Mouse (Mus musculus) liver, adult 2 months (tissue): ENCODE data around the gene Dmpk. TPM values are rescaled to one million over a fixed set of nuclear protein-coding genes. Genes with fewer than 3 reads are reported as not detected.

Experiments used
- DNase-seq: peaks from one replicate; pipeline ENCODE4 v3.0.0-alpha.2; 2011; ENCODE audit warnings: low read depth, low spot score; ENCODE audit errors: extremely low read depth
- H3K27ac ChIP-seq: fragments of 200-500 bp; replicated peaks from 2 replicates; pipeline ENCODE4 v1.5.1; 2012; ENCODE audit warnings: low read depth, mild to moderate bottlenecking, control low read depth, inconsistent platforms, low read length; ENCODE audit not compliant: insufficient read depth
- H3K27me3 ChIP-seq: fragments of 200-500 bp; 2 replicates; pipeline ENCODE4 v1.6.1; 2012; ENCODE audit warnings: mild to moderate bottlenecking, moderate library complexity, low read length, inconsistent platforms; ENCODE audit not compliant: control insufficient read depth, insufficient read depth
- H3K36me3 ChIP-seq: fragments of 200-500 bp; 2 replicates; pipeline ENCODE4 v1.6.1; 2012; ENCODE audit warnings: low read length, inconsistent platforms; ENCODE audit not compliant: control insufficient read depth, insufficient read depth
- H3K4me1 ChIP-seq: fragments of 200-500 bp; 2 replicates; pipeline ENCODE4 v1.6.1; 2011; ENCODE audit warnings: low read length; ENCODE audit not compliant: control insufficient read depth, insufficient read depth
- H3K4me3 ChIP-seq: fragments of 200-500 bp; 2 replicates; pipeline ENCODE4 v1.5.1; 2011; ENCODE audit warnings: low read depth, mild to moderate bottlenecking, control low read depth, low read length, moderate library complexity; ENCODE audit not compliant: insufficient read depth
- H3K79me2 ChIP-seq: fragments of 200-500 bp; 2 replicates; pipeline ENCODE4 v1.6.1; 2012; ENCODE audit warnings: inconsistent platforms, mild to moderate bottlenecking, low read length, moderate library complexity; ENCODE audit not compliant: control insufficient read depth, insufficient read depth
- H3K9ac ChIP-seq: fragments of 200-500 bp; 2 replicates; pipeline ENCODE4 v1.6.1; 2012; ENCODE audit warnings: low read depth, mild to moderate bottlenecking, control low read depth, inconsistent platforms, low read length
- CTCF ChIP-seq: fragments of 200-500 bp; IDR thresholded peaks from 2 replicates; pipeline ENCODE4 v1.5.1; 2011; ENCODE audit warnings: low read depth, low read length, control low read depth
- POLR2A ChIP-seq: fragments of 200-500 bp; IDR thresholded peaks from 2 replicates; pipeline ENCODE4 v1.6.1; 2011; ENCODE audit warnings: low read length, control low read depth; ENCODE audit not compliant: insufficient read depth; ENCODE audit errors: extremely low read depth
- WGBS: fragments of 180-500 bp; shearing (Covaris S2); methylation state at CpG from one replicate; pipeline ENCODE4 v1.1.7; 2018; 5-methylcytosine and 5-hydroxymethylcytosine counted together
- polyA plus RNA-seq: library from polyadenylated mRNA; depleted of rRNA; stranded (reverse); fragments of >200 nt; gene quantifications from 2 replicates; pipeline ENCODE4 v1.2.3, GENCODE M21; 2012
- total RNA-seq: library from RNA; depleted of rRNA; stranded (reverse); fragments of >200 nt; gene quantifications from 2 replicates; pipeline ENCODE4 v1.2.3, GENCODE M21; 2014

The Dmpk gene
- total and polyA plus RNA-seq, 2 experiments, result 13.6 to 76.4 TPM

DNA sequence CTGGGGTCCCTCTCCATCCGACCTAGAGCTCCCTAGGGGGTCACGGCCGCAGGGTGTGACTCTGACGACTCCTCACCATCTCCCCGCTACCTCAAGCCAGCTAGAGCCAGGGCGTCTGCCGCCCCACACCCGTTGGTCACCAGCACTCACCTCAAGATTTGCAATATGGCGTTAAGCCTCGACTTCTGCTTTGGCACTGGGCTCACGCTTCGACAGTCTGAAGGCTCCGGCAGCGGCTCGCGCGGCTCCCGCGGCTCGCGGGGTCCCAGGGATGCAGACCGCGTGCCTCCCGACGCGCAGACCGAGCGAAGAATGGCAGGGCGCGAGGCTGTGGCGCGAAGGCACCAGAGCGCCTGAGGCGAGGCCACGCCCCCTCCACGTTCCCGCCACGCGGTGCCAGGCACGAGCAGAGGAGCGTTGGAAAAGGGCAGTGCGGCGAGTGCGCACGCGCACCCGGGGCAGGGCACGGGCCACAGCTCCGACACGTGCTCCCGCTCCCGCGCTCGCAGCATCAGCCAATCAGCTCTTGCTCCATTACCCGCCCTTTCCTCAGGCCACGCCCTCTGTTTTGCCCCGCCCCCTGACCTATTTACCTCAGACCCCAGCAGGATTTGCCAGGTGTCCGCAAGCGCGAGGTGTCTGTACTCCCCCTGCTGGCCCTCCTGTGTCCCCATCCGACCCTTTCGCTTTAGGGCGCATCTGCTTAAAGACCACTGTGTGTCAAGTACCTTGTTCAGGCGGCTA, 34.6 kb downstream of the Dmpk start, which contains the start of gene Gm4969:
TSS of gene Gm4969 (minus strand) at position 341 of the 744 bp plus-strand sequence.
- TF ChIP-seq POLR2A, result no peak
- TF ChIP-seq CTCF, result peak; percentile 29
- Histone ChIP-seq H3K27ac (no peak within 1 kb of the TSS), H3K27me3 (no peaks in the 10 kb centered on the region), H3K36me3 (no peaks in the 10 kb centered on the region), H3K79me2 (peaks cover 11% of the 10 kb centered on the region; the same call in 1 of the 2 replicates), H3K4me1 (peaks cover 11% of the 10 kb centered on the region), H3K9ac (no peak within 1 kb of the TSS), H3K4me3 (no peak within 1 kb of the TSS; the same call in 1 of the 2 replicates)
- WGBS, result 26% methylated on average over 64 of the region's 64 CpGs
- DNase-seq, result peak; percentile 65

DNA sequence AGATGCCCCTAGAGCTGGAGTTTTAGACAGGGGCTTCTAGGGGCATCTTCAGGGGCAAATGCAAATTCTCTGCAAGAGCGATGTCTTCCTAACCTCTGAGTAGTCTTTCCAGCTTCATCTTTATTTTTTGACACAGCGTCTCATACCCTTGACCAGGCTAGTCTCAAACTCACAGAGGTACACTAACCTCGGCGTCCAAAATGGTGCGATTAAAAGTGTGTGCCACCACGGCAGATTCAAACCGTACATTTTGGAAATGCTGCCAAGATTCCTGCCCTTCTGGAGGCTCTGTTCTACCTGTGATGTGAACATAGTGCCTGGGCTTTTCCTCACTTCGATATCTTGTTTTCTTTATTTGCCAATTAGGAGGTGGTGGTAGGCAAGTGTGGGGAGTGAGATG, 35.4 kb downstream of the Dmpk start:
- DNase-seq, result no peak
- Histone ChIP-seq H3K36me3 (no peaks in the 10 kb centered on the region), H3K27ac (no peak overlapping the region), H3K9ac (no peak overlapping the region), H3K27me3 (no peaks in the 10 kb centered on the region), H3K79me2 (peaks cover 11% of the 10 kb centered on the region; the same call in 1 of the 2 replicates), H3K4me1 (peaks cover 11% of the 10 kb centered on the region), H3K4me3 (no peak overlapping the region)
- no peak for TF ChIP-seq CTCF
- no peak for TF ChIP-seq POLR2A
- WGBS, result 92% methylated on average over 8 of the region's 8 CpGs

DNA sequence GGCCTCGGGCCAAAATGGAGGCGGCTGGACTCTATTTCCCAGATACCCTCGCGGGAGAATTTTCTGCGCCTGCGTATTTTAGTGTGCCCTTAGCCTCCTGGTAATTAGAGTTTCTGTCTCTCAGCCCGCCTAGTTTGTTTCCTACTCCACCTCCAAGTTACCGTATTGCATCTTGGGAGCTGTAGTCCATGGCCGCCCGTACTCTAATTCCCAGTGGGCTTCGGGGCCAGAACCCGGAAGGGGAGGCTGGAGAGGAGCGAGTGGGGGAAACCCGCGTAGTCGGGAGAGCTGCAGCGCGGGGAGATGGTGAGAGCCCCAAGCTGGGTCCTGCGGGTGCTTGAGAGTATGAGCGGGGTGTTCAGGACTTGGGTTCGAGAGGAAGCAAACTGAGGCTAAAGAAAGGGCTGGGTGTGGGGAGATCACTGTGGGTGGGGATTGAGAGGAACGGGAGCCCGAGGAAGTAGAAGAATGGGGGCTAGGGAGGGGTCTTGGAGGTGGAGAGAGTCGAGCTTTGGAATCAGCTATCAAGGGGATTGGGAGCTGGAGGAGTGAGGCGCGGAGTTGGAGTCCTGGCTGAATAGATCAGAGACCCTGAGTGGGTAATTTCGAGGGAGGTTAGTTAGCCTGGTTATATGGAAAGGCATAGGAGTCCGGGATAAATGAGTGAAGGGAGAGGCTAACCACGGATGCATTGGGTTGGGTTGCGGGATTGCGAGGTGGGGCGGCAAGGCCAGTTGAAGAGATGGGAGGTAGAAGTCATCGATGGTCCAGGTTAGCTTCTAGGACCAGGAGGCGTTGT, 36.2 kb downstream of the Dmpk start, which contains the start of gene Fbxo46:
TSS of gene Fbxo46 (plus strand) at position 229 of the 799 bp plus-strand sequence.
- peak; percentile 95 for DNase-seq

DNA sequence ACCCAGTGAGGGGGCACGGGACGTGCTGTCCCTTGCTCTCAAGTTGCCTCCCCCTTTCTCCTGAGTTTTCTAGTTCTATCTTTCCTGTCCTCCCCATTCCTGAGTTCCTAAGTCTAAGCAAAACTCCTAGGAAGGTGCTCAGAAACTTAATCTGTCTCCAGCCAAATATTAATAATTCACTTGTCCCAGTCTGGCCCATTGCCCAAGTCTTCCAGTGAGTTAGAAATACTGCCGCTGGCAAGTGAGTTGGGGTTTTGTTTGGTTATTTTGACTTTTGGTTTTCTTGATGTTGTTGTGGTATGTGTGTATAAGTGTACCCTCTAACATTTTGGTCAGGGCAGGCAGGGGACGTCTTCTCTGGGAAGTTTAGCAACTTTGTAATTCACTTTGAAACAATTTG, 38.0 kb downstream of the Dmpk start:
- no peaks in the 10 kb centered on the region for H3K27me3 ChIP-seq
- WGBS, result 70% methylated on average over 4 of the region's 4 CpGs
- no peak overlapping the region for H3K4me3 ChIP-seq
- no peak for TF ChIP-seq POLR2A
- TF ChIP-seq CTCF, result no peak
- H3K9ac ChIP-seq, result no peak overlapping the region
- H3K36me3 ChIP-seq, result no peaks in the 10 kb centered on the region
- peaks cover 21% of the 10 kb centered on the region; the same call in 1 of the 2 replicates for H3K79me2 ChIP-seq
- peak; percentile 24 for DNase-seq
- H3K27ac ChIP-seq, result no peak overlapping the region
- peaks cover 13% of the 10 kb centered on the region for H3K4me1 ChIP-seq

More for the DNA sequence above, 36.2 kb downstream of the Dmpk start, which contains the start of gene Fbxo46:
- Histone ChIP-seq H3K27ac (peak within 1 kb of the TSS; percentile 41), H3K4me3 (peak within 1 kb of the TSS; percentile 73), H3K9ac (peak within 1 kb of the TSS; percentile 70), H3K36me3 (no peaks in the 10 kb centered on the region), H3K4me1 (peaks cover 12% of the 10 kb centered on the region), H3K79me2 (peaks cover 11% of the 10 kb centered on the region; the same call in 1 of the 2 replicates), H3K27me3 (no peaks in the 10 kb centered on the region)
- 1% methylated on average over 34 of the region's 34 CpGs for WGBS
- TF ChIP-seq CTCF (no peak), POLR2A (peak; percentile 77)

DNA sequence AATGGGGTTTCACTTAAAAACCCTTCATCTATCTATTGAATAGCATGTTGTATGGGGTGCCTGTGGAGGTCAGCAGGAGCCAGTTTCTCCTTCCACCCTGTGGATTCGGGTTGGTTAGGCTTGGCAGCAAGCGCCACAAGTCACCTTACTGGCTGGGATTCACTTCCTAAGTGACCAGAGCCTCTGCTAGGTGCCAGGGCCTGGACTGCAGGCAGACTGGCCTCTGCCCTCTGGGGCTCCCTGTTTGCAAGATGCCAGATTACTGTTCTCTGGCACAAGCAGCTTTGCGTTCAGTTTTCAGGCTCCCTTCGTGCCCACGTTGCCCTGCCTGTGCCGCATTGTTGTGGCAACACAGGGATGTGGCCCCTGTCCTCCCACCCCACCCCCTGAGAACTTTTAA, 41.1 kb downstream of the Dmpk start:
- Histone ChIP-seq H3K27me3 (no peaks in the 10 kb centered on the region), H3K79me2 (peaks cover 20% of the 10 kb centered on the region; the same call in 1 of the 2 replicates), H3K4me1 (peaks cover 13% of the 10 kb centered on the region), H3K36me3 (no peaks in the 10 kb centered on the region), H3K9ac (no peak overlapping the region), H3K4me3 (no peak overlapping the region), H3K27ac (0 out of 2 replicates have a peak overlapping the region, but pooled peaks have one; percentile 37)
- DNase-seq, result peak; percentile 88
- WGBS, result 21% methylated on average over 6 of the region's 6 CpGs
- no peak for TF ChIP-seq CTCF
- no peak for TF ChIP-seq POLR2A
